Mouse (Mus musculus): Measurements from ENCODE around the gene Krt71.
"Not testable (repeated sequence)": the region's sequence is repeated elsewhere in the genome, so short reads cannot be mapped to it uniquely, and the experiment has no call there.

The Krt71 gene

GRCm38 (mm10) chr15:101742711-101743110, at the start of gene Krt71:
Gene Krt71, minus strand, starts transcription at chr15:101743109.
- DNase-seq = no peak

GRCm38 (mm10) chr15:101790867-101791266, 48.0 kb upstream of the Krt71 start:
- DNase-seq = no peak

- DNase-seq = no peak
These were observed 43.5 kb upstream of the Krt71 start, which contains the start of gene Krt72 for GRCm38 (mm10) chr15:101786360-101786759. Gene Krt72, minus strand, starts transcription at chr15:101786460.

- no peak for DNase-seq
These were observed 30.5 kb upstream of the Krt71 start for GRCm38 (mm10) chr15:101773420-101773819.

- peak; percentile 89 for DNase-seq
These were observed 29.8 kb upstream of the Krt71 start for GRCm38 (mm10) chr15:101772711-101773081.

GRCm38 (mm10) chr15:101772080-101772710, 29.3 kb upstream of the Krt71 start:
- peak; percentile 21 for DNase-seq

GRCm38 (mm10) chr15:101770226-101770625, 27.3 kb upstream of the Krt71 start:
- no peak for DNase-seq

- DNase-seq = no peak
These were observed 5.1 kb downstream of the Krt71 start for GRCm38 (mm10) chr15:101737786-101738185.

- DNase-seq = no peak
These were observed 12.3 kb downstream of the Krt71 start for GRCm38 (mm10) chr15:101730653-101731052.

- no peak for DNase-seq
These were observed 18.2 kb downstream of the Krt71 start for GRCm38 (mm10) chr15:101724686-101725085.

GRCm38 (mm10) chr15:101715831-101716230, 27.1 kb downstream of the Krt71 start:
- no peak for DNase-seq

GRCm38 (mm10) chr15:101714356-101714755, 28.6 kb downstream of the Krt71 start:
- no peak for DNase-seq

- DNase-seq = no peak
These were observed 29.2 kb downstream of the Krt71 start for GRCm38 (mm10) chr15:101713731-101714130.

- DNase-seq = no peak
These were observed 30.2 kb downstream of the Krt71 start, which contains the start of gene Krt5 for GRCm38 (mm10) chr15:101712720-101713119. Gene Krt5, minus strand, starts transcription at chr15:101712898.

- no peak for DNase-seq
These were observed 34.2 kb downstream of the Krt71 start for GRCm38 (mm10) chr15:101708683-101709082.

GRCm38 (mm10) chr15:101707454-101707853, 35.5 kb downstream of the Krt71 start:
- DNase-seq = no peak

GRCm38 (mm10) chr15:101704066-101704465, 38.8 kb downstream of the Krt71 start:
- DNase-seq = peak; percentile 13

GRCm38 (mm10) chr15:101702380-101702779, 40.5 kb downstream of the Krt71 start:
- no peak for DNase-seq

GRCm38 (mm10) chr15:101699866-101700265, 43.0 kb downstream of the Krt71 start:
- no peak for DNase-seq

GRCm38 (mm10) chr15:101699192-101699591, 43.7 kb downstream of the Krt71 start:
- DNase-seq = no peak

- no peak for DNase-seq
These were observed 45.4 kb downstream of the Krt71 start for GRCm38 (mm10) chr15:101697326-101698188.

- no peak for DNase-seq
These were observed 48.7 kb downstream of the Krt71 start, which contains the start of gene Krt6a for GRCm38 (mm10) chr15:101694207-101694606. Gene Krt6a, minus strand, starts transcription at chr15:101694307.

- not testable (repeated sequence) for DNase-seq
These were observed 52.4 kb downstream of the Krt71 start for GRCm38 (mm10) chr15:101690460-101690859.

GRCm38 (mm10) chr15:101688161-101688560, 54.7 kb downstream of the Krt71 start:
- DNase-seq = no peak
